Mouse (Mus musculus) thymus, adult 2 months (tissue): ENCODE data around the gene Casq2. TPM values are rescaled to one million over a fixed set of nuclear protein-coding genes. Genes with fewer than 3 reads are reported as not detected.

Experiments used
- DNase-seq: peaks from one replicate; pipeline ENCODE4 v3.0.0; 2021
- H3K27ac ChIP-seq: fragments of 200-500 bp; 2 replicates; pipeline ENCODE4 v1.5.1; 2012; ENCODE audit warnings: low read length, control low read depth; ENCODE audit not compliant: control insufficient read depth, insufficient read depth
- H3K27me3 ChIP-seq: fragments of 200-500 bp; 2 replicates; pipeline ENCODE4 v1.6.1; 2012; ENCODE audit warnings: mild to moderate bottlenecking, low read length, moderate library complexity, mixed read lengths; ENCODE audit not compliant: control insufficient read depth, insufficient read depth
- H3K36me3 ChIP-seq: fragments of 200-500 bp; 2 replicates; pipeline ENCODE4 v1.6.1; 2012; ENCODE audit warnings: mild to moderate bottlenecking, low read length, moderate library complexity; ENCODE audit not compliant: control insufficient read depth, insufficient read depth
- H3K4me1 ChIP-seq: fragments of 200-500 bp; replicated peaks from 2 replicates; pipeline ENCODE4 v1.6.1; 2012; ENCODE audit warnings: low read length; ENCODE audit not compliant: control insufficient read depth, insufficient read depth
- H3K4me3 ChIP-seq: fragments of 200-500 bp; 2 replicates; pipeline ENCODE4 v1.5.1; 2012; ENCODE audit warnings: mild to moderate bottlenecking, low read length, control low read depth, moderate library complexity; ENCODE audit not compliant: control insufficient read depth, insufficient read depth
- CTCF ChIP-seq: fragments of 200-500 bp; IDR thresholded peaks from 2 replicates; pipeline ENCODE4 v1.5.1; 2012; ENCODE audit warnings: mild to moderate bottlenecking, control low read depth, low read length, moderate library complexity, borderline replicate concordance; ENCODE audit not compliant: control insufficient read depth, poor library complexity, insufficient read depth; ENCODE audit errors: extremely low read depth
- POLR2A ChIP-seq: fragments of 200-500 bp; IDR thresholded peaks from 2 replicates; pipeline ENCODE4 v1.6.1; 2012; ENCODE audit warnings: mild to moderate bottlenecking, low read length, control low read depth, moderate library complexity; ENCODE audit not compliant: control insufficient read depth, poor library complexity, insufficient read depth; ENCODE audit errors: extremely low read depth
- WGBS: fragments of 180-500 bp; shearing (Covaris S2); methylation state at CpG from one replicate; pipeline ENCODE4 v1.1.7; 2018; 5-methylcytosine and 5-hydroxymethylcytosine counted together
- polyA plus RNA-seq: library from polyadenylated mRNA; depleted of rRNA; stranded (reverse); fragments of >200 nt; gene quantifications from 2 replicates; pipeline ENCODE4 v1.2.3, GENCODE M21; 2012

Gene Casq2
- polyA plus RNA-seq, 1 experiment: 10.1 TPM

DNA sequence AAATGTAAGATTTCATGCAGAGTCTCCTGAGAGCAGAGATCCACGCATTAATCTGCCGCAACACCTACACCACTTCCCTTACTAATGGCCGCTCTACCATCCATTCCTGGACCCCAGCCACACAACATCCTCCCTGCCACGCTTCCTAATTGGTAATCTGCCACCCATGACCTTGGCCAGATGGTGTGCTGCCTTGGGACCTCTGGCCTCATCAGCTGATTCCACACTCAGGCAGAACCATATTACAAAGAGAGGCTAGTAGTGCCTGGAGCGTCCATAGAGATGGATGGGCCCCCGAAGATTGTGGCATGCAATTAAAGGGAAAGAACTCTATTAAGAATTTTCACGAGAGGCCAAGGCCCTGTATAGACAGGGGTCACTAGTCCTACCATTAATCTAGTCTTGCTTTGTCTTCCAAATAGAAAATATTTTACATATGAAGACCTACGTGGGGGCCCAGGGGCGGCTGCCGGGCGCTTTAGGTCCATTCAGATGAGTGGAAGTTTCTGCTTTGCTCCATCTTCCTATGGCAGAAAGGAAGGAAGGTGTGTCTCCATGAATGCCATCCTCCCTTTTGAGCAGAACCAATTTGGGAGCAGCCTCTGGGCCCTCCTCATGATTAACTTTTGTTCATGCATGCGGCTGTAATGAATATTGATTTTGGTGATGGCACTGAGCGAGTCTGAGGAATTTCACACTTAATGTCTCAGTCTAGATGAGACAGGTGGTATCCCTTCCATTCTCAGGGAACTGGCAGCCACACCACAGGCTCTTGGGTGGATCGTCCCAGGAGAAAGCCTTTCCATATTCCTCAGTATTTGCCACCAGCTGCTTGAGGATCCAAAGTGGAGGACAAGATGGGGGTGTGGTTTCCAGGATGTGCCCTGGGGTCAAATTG is 36.8 kb upstream of the Casq2 start:
- H3K27ac ChIP-seq: no peak overlapping the region
- no peak for TF ChIP-seq CTCF
- TF ChIP-seq POLR2A: no peak
- no peaks in the 10 kb centered on the region for H3K36me3 ChIP-seq
- no peak overlapping the region for H3K4me3 ChIP-seq
- no peaks in the 10 kb centered on the region for H3K27me3 ChIP-seq
- 93% methylated on average over 14 of the region's 14 CpGs for WGBS
- H3K4me1 ChIP-seq: no peaks in the 10 kb centered on the region
- no peak for DNase-seq

DNA sequence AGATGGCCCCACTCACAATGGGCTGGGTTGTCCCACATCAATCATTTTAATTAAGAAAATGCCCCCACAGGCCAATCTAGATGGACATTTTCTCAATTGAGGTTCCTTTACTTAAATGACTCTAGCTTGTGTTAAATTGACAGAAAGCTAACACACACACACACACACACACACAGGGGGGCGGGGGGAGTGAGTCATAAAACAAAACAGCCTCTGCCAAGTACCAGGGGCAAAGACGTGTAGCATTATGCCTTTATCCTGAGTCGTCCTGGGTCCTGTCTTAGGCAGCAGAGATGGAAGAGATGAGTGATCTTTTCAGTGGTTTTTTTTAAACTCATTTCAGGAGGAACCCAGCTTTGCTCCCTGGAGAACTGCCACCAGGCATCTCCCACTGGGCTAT is 34.2 kb upstream of the Casq2 start:
- 79% methylated on average over 3 of the region's 3 CpGs for WGBS
- Histone ChIP-seq H3K4me1 (no peaks in the 10 kb centered on the region), H3K27me3 (no peaks in the 10 kb centered on the region), H3K36me3 (no peaks in the 10 kb centered on the region), H3K27ac (no peak overlapping the region), H3K4me3 (no peak overlapping the region)
- no peak for DNase-seq
- no peak for TF ChIP-seq POLR2A
- no peak for TF ChIP-seq CTCF

DNA sequence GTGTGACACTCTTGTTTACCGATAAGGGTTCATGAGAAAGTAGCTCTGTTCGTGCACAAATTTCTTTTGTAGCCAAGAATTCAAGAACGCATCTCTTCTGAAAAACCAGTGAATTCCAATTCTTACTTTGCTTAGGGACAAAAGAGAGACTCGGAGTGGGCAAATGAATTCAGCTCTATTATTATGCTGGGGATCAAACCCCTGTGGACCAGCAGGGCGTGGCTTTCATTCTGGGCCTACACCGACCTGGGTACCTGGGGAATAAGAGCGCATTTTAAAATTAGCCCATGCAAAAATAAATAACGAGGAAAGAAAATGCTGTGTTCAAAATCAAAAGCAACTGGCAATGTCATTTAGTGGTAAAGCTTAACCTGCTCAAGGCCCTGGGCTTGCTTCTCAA is 32.9 kb upstream of the Casq2 start:
- Histone ChIP-seq H3K36me3 (no peaks in the 10 kb centered on the region), H3K4me1 (no peaks in the 10 kb centered on the region), H3K27me3 (no peaks in the 10 kb centered on the region), H3K27ac (no peak overlapping the region), H3K4me3 (no peak overlapping the region)
- 82% methylated on average over 8 of the region's 8 CpGs for WGBS
- DNase-seq: no peak
- TF ChIP-seq CTCF (no peak), POLR2A (no peak)

DNA sequence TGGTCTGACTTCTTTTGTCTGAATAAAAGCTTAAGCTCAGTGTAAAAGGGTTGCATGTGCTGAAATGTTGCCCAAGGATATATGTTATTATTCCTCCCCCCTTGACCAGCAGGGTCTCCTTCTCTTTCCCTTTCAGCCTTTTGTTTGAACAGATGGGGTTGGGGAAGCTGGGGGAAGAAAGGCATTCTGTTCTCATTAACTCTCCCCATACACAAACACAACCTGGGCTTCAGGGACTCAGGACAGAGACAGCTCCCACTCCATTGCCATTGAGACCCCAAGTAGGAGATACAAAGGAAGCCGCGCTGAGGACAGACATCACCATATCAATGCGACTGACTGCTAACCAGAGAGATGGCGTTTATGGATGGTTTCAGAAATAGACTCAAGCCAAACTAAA is 30.3 kb upstream of the Casq2 start:
- WGBS: 92% methylated on average over 4 of the region's 4 CpGs
- no peaks in the 10 kb centered on the region for H3K27me3 ChIP-seq
- no peaks in the 10 kb centered on the region for H3K4me1 ChIP-seq
- no peak for TF ChIP-seq POLR2A
- no peak for TF ChIP-seq CTCF
- no peak overlapping the region for H3K27ac ChIP-seq
- no peak overlapping the region for H3K4me3 ChIP-seq
- DNase-seq: no peak
- no peaks in the 10 kb centered on the region for H3K36me3 ChIP-seq

DNA sequence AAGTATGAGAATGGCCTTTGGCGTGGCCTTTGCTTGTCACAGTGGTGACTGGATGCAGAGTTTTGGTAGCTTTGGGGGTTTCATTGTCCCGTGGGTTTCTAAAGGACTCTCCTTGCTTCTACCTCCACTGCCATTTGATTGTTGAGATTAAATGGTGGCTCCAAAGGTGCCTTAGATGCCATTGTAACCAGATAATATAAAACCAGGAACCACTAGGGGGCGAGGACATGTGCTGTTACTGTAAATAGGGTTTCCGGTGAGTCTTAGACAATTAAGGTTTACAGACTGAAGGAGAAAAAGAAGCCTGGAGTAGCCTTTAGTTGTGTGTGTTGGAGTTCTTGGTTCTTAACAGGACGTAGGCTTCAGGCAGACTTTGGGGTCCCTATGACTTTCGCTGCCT is 26.1 kb upstream of the Casq2 start:
- Histone ChIP-seq H3K27ac (no peak overlapping the region), H3K4me3 (no peak overlapping the region), H3K36me3 (no peaks in the 10 kb centered on the region), H3K4me1 (no peaks in the 10 kb centered on the region), H3K27me3 (no peaks in the 10 kb centered on the region)
- DNase-seq: no peak
- no peak for TF ChIP-seq CTCF
- TF ChIP-seq POLR2A: no peak
- WGBS: 84% methylated on average over 6 of the region's 6 CpGs

DNA sequence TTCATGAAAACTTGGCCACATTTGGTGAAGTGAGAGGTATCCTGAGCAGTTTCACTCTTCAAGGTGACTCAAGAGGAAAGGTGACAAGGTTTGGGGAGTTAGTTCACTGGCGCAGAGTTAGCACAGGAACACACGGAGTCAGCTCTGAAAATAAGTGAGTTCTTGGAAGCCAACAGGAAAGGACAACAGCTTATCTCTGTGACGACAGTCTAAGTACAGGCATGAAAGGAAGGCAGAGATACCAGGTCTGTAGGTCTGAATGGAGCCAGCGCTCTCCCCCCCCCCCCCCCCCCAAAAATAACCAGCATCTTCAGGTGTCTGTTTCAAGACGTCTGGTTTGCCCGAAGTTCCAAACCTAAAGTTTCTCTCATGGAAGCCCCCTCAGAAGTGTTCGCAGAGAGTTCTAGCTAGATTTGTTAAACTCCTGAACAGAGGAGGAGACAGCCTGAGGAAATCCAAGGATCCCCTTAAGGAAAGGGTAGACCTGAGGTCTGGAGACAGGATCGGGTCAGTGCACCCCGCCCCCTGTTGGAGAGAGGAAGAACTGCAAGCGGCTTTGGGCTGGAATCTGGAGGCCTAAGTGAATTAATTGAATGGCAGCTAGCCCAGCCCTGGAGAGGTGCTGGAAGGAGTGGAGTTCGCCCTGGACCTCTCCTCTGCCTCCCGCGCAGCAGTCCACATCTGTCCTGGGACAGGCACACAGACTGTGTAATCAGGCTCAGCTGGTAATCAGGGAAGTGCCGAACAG is 24.1 kb upstream of the Casq2 start:
- peak; percentile 53 for DNase-seq
- H3K36me3 ChIP-seq: no peaks in the 10 kb centered on the region
- no peak overlapping the region for H3K27ac ChIP-seq
- no peaks in the 10 kb centered on the region for H3K27me3 ChIP-seq
- WGBS: 50% methylated on average over 14 of the region's 14 CpGs
- TF ChIP-seq POLR2A (no peak), CTCF (peak; percentile 71; the same call in 1 of the 2 replicates)
- H3K4me1 ChIP-seq: no peaks in the 10 kb centered on the region
- no peak overlapping the region for H3K4me3 ChIP-seq
